Comparison of ENCODE assay signal across 26 mouse cellular contexts in the genomic region with DNA sequence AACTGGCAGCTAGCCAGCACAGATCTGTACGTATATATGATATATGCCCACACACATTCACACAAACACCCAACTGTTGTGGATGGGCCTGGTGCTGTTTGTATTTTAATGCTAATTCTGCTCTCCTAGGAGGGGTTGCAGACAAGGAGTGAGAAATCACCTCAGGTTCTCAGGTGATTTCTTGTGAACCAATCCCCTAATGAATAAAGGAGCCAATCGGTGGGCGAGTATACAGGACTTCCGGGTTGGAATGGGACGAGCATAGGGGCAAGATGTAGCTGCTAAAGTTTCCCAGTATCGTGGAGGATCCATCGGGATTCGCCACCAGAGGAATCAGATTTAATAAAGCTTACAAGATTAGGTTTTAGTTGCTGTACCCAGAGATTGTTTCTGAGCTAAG.
"Had no signal": no experiment of that assay in that cellular context is flagged by ENCODE, and none has a peak within 500 bp of the region (broad histone marks: within the 10 kb centered on the region; RNA-seq: fewer than 3 reads in every experiment).

No protein-coding gene starts in this region.

- H3K27ac ChIP-seq: heart, adult 2 months; heart, embryonic 13.5 days; heart, embryonic 15.5 days; hindbrain, embryonic 13.5 days; hindbrain, embryonic 15.5 days; hindbrain, postnatal 0 days; kidney, embryonic 15.5 days; kidney, postnatal 0 days; limb, embryonic 13.5 days; limb, embryonic 15.5 days; liver, embryonic 12.5 days had no signal

- H3K9me3 ChIP-seq: heart, embryonic 13.5 days; heart, embryonic 15.5 days; hindbrain, embryonic 13.5 days; hindbrain, embryonic 15.5 days; kidney, embryonic 15.5 days; limb, embryonic 13.5 days; limb, embryonic 15.5 days; liver, embryonic 12.5 days had no signal

- DNase-seq: gastrocnemius, postnatal 14 days; gastrocnemius, postnatal 36 days; heart, adult 11 months; heart, adult 2 months; heart, postnatal 14 days; heart, postnatal 36 days; kidney, adult 11 months; kidney, adult 2 months; kidney, adult 9 months; kidney, postnatal 14 days; kidney, postnatal 36 days; layer of hippocampus, adult 9-11 months; layer of hippocampus, postnatal 36 days; left cerebral cortex, postnatal 4 days had no signal

- H3K4me1 ChIP-seq: heart, embryonic 13.5 days; heart, embryonic 15.5 days; hindbrain, embryonic 13.5 days; hindbrain, embryonic 15.5 days; kidney, embryonic 15.5 days; limb, embryonic 13.5 days; limb, embryonic 15.5 days; liver, embryonic 12.5 days had no signal

- ATAC-seq: hindbrain, postnatal 0 days; intestine, embryonic 16.5 days; liver, embryonic 12.5 days had no signal

- H3K4me2 ChIP-seq: heart, embryonic 11.5 days; heart, embryonic 13.5 days; heart, embryonic 15.5 days; hindbrain, embryonic 13.5 days; hindbrain, embryonic 15.5 days; kidney, embryonic 15.5 days; limb, embryonic 13.5 days; limb, embryonic 15.5 days; liver, embryonic 12.5 days had no signal

- H3K4me3 ChIP-seq: heart, adult 2 months; heart, embryonic 13.5 days; heart, embryonic 15.5 days; hindbrain, embryonic 13.5 days; hindbrain, embryonic 15.5 days; kidney, embryonic 15.5 days; limb, embryonic 13.5 days; limb, embryonic 15.5 days; liver, embryonic 12.5 days had no signal

- H3K9ac ChIP-seq: heart, embryonic 13.5 days; heart, embryonic 15.5 days; hindbrain, embryonic 13.5 days; hindbrain, embryonic 15.5 days; kidney, embryonic 15.5 days; limb, embryonic 13.5 days; limb, embryonic 15.5 days; liver, embryonic 12.5 days had no signal

- H3K27me3 ChIP-seq: heart, embryonic 13.5 days; heart, embryonic 15.5 days; hindbrain, embryonic 13.5 days; hindbrain, embryonic 15.5 days; kidney, embryonic 15.5 days; limb, embryonic 13.5 days; limb, embryonic 15.5 days; liver, embryonic 12.5 days had no signal

- H3K36me3 ChIP-seq: heart, embryonic 13.5 days; heart, embryonic 15.5 days; hindbrain, embryonic 13.5 days; hindbrain, embryonic 15.5 days; kidney, embryonic 15.5 days; limb, embryonic 13.5 days; limb, embryonic 15.5 days; liver, embryonic 12.5 days had no signal
